Mouse (Mus musculus): ENCODE results near the gene Tnfrsf9.
"Not testable (repeated sequence)": the region's sequence is repeated elsewhere in the genome, so short reads cannot be mapped to it uniquely, and the experiment has no call there.

Gene Tnfrsf9

DNA sequence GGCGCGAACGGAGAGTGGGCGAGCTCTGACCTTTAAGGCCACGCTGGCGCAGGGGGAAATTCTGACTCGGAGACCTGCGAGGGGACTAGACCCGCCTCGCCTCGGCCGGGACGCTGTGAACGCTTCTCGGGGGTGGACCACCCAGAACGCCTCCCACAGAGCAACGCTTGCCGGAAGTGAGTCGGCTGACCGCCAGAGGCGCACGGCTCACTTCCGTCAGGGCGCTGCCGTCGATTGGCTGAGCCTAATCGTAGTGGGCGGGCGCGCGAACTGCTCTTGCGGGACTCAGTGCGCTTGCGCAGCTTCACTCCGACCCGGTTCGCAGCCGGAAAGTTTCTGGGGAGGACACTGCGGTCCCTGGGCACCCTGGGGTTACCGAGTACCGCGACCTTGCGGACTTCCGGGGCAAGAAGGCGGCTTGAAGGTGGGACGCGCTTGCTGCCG is at the start of gene Tnfrsf9, which contains the start of gene Park7:
Gene Tnfrsf9, plus strand, starts transcription at position 273 of the 444 bp plus-strand sequence.
Gene Park7, minus strand, starts transcription at position 148 of the 444 bp plus-strand sequence.
- peak; percentile 92 to 96 for DNase-seq (ENCODE audit: low spot score in 2 of 2)

DNA sequence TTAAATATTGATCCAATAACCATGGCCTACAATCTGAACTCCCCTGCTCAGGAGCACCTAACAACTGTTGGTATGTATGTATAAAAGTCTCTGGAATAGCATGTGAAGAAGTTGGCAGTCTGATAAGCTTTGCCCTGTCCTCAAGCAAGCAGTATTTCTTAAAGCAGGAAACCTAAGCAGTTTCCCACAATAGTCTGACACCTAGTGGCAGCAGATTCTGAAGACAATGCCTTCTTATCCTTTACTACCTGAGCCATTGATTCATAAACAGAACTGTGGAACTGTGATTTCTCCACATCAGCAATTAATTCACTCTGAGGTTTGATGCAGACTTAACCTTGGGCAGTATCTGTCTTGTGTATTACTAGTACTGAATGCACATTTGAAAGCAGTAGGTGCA is 49.0 kb upstream of the Tnfrsf9 start:
- no peak for DNase-seq (ENCODE audit: low spot score in 2 of 2)

DNA sequence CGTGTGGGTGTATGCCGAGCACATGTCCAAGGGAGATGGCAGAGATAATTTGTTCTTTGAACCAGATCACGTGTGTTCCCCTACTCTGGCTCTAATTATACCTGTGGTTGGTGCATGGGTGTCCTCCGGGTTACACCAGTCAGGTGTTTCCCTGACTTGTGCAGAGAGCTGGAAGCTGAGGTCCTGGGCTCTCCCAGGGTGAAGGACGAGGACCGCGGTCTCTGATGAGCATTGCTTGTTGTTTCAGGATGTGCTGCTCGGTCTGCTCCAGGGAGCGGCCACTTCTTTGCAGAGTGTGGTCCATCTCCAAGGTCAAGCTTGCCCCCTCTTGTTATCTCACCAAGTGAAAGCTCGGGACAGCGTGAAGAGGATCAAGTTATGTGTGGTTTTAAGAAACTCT is 48.3 kb upstream of the Tnfrsf9 start:
- no peak for DNase-seq (ENCODE audit: low spot score in 2 of 2)

DNA sequence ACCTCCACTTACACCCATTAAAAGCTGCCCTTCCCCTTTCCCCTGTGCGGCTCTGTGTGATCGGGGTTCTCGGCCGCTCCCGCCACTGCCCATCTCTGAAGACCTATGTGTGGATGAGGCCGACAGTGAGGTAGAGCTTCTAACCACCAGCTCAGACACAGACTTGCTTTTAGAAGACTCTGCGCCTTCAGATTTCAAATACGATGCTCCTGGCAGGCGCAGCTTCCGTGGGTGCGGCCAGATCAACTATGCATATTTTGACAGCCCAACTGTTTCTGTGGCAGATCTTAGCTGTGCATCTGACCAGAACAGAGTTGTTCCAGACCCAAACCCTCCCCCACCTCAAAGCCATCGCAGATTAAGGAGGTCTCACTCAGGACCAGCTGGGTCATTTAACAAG is 47.9 kb upstream of the Tnfrsf9 start:
- no peak for DNase-seq (ENCODE audit: low spot score in 2 of 2)

DNA sequence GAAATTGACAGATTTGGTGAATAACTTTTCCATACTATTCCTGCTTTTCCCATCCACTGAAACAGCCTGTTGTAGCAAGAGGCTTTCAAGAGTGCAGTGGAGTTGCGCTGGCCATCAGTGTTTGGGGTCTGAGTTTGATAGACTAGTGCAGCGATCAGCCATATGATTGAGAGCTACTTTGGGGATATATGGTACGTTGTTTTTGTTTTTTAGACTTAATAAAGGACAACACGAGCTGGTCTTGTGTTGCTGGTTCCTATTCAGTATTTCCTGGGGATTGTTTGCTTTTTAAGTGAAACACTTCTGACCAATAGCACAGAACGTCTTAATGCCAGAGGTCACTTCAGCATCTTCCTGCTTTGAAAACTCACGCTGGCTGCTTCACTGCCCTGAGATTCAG is 46.2 kb upstream of the Tnfrsf9 start:
- no peak for DNase-seq (ENCODE audit: low spot score in 2 of 2)

DNA sequence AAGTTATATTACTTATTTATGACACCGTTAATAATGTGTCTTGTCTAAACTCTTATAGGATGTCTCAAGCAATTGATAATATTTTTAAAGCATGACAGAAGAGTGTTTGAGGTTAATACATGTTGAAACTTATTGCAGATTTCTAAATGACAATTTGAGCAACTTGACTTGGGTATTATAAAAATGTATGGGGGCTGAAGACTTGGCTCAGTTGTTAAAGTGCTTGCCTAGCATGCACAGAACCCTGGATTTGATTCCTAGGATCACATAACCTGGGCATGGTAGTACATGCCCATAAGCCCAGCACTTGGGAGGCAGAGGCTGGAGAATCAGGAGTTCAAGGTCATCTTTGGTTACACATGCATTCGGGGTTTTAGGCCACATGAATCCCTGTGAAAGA is 45.5 kb upstream of the Tnfrsf9 start:
- no peak for DNase-seq (ENCODE audit: low spot score in 2 of 2)

DNA sequence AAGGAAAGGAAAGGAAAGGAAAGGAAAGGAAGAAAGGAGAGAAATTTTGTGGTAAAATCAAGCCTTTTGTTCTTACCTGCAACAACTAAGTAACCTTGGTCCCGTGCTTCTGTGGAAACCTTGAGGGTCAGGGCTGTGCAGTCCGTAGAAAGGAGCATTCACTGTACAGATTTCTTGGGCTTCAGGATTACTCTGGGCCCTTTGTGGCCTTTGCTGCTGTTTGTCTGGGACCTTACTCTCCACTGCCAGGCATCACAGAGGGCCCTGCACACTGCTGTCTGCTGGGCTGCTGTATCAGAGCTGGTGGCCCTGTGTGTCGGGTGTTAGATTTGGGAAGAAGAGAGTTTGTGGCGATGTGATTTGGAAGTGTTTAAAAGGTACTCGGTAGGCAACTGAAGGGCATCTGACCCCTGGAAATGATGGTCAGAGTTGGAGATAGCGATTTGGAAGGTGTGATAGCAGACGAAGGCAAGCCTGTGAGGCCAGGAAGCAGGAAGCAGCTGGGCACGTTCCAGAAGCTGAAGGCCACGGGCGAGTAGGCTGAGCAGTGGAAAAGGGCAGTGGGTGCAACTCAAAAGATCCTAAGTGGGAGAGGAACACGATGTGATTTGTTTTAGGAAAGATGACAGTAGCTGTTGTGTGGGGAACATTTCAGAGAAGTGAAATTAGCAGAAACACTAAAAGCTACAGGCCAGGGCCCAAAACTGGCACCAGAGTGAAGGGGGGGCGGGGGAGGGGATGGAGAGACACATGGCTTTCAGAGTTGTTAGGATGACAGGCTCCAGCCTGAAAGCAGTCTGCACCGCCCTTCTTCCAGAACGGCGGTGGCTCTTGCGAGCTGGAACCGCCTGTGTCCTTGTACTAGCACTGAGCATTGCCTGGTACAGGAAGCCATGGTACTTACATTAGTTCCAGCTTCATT is 44.8 kb upstream of the Tnfrsf9 start:
- no peak for DNase-seq (ENCODE audit: low spot score in 2 of 2)

DNA sequence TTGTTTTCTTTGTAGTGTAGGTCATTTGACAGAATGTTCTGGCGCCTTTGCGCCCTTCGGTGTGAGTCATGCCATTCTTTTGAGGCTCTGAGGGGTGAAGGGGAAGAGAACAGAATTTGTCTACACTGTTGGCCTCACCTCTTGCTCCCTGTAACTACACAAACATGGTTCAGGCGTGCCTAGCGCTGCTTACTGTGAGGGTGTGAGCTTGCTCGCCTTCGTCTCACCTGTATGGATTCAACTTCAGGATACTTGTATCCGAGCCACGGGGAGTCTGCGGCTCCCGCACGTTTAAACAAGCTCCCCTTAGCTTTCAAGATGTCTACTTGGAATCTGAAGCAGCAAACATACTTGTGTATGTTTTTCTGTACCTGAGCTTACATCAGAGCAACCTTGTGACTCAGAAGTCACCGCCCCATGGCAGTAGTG is 43.4 kb upstream of the Tnfrsf9 start:
- DNase-seq (ENCODE audit: low spot score in 2 of 2), result no peak

DNA sequence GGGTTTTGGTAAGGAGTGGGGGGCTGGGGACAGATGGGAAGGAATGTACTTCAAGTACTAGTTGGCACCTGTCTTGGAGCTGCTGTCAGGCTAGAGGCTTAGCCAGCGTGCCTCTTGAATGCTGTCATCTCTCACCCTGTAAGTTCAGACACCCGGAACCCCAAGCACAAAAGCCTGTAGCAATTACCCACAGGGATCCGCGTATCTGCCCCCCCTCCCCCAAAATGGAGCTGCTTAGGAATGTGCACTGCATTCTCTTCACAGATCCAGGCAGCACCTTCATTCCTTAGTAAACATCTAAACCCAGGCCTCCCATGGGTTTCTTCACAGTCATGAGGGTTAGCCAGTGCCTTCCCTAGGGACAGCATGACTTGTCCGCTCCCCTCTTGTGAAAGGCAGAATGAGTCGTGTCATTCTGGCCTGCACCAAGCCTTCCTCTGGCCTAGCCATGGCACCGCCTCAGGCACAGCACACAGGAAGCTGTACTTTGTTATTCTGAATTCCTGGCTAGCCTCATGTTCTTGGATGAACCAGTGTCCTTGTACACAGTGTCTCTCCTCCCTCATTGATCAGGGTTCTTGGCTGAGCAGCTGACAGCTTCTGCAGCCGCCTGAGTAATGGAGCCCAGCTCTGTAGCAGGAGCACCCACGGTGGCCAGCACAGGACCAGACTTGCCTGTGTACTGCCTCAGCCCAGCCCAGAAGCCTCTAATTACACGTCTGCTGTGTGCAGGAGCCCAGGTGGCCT is 42.8 kb upstream of the Tnfrsf9 start:
- DNase-seq (ENCODE audit: low spot score in 2 of 2), result no peak

DNA sequence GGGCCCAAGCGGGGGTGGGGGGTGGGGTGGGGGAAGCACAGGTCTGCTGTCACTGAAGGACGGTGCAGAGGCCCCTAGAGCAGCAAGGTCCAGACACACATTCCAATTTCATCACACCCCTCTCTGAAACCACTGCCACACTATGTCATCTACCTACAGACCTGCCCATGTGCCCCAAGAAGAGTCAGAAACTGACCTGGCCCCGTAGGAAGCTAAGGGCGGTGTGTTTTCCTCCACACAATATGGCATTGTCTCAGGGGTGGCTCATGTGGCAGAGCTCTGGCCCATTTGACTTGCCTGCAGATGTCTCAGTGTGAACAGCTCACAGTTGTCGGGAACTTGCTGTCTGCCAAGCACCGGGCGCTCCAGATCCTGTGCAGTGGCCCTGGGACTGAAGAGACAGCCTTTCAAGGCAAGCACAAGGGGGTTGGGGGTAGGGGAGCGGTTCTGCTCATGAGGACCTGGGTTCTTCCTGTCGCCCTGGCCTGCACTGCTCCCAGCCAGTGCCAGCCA is 42.2 kb upstream of the Tnfrsf9 start:
- no peak for DNase-seq (ENCODE audit: low spot score in 2 of 2)

DNA sequence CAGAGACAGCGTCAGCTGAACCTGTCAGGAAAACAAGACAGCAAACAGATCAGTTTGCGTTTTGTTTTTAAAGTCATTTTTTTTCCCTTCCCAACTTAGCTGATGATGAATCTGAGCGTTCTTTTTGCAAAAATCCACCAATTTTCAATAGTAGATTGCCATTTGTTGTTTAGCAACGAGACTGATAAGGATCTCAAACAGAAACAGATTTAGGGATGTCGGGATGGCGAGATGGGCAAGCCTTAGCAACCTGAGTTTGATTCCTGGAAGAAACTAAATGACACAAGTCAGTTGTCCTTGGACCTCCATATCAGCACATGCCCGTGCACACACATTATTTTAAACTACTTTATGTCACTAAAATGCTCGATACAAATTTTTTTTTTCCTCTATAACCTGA is 41.7 kb upstream of the Tnfrsf9 start:
- DNase-seq (ENCODE audit: low spot score in 2 of 2), result no peak

DNA sequence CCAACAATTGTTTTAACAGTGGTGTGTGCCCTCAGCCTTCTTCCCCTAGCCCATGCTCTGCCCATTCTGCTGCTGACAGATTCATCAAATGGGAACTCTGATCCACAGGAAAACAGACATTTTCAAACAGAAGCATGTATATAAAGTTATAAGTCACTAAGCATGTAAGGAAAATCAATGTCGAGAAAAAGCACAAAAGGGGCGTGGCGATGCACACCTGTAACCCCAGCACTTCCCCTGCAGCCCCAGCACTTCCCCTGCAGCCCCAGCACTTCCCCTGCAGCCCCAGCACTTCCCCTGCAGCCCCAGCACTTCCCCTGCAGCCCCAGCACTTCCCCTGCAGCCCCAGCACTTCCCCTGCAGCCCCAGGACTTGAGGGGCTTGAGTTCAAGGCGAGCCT is 39.9 kb upstream of the Tnfrsf9 start:
- not testable (repeated sequence) for DNase-seq (ENCODE audit: low spot score in 2 of 2)

DNA sequence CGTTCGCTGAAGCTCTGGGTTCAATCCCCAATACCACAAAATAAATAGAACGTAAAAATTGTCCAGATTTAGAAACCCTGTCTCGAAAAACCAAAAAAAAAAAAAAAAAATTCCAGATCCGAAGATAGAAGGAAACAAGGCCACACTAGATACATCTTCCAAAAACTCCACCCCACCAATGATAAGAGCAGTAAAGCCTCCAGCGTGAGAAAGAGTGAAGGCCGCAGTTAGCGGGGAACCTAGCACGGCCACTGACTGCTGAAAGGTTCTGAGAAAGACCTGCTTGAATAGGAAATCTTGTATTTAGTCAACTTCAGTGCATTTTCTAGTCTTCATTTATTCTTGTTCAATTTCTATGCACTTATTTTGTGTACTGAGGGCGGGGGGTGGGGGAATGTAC is 39.0 kb upstream of the Tnfrsf9 start:
- no peak for DNase-seq (ENCODE audit: low spot score in 2 of 2)

DNA sequence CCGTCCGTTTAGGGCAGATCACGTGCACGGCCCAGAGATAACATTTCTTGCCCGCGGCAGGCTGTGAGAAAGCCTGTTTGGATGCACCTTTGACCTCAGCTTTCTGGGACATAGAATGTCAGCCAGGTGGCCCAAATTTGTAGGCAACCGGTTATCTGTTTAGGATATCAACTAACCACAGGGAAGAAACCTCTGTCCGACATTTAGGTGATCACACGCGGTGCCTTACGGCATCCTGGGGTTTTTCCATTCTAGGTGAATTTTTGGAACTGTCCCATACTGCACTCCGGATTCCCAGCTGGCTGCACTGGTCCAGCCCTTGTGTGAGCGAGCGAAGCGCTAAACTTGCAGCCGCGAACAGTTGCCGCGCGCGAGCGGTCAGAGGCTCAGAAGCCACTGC is 34.7 kb upstream of the Tnfrsf9 start:
- no peak for DNase-seq (ENCODE audit: low spot score in 2 of 2)

DNA sequence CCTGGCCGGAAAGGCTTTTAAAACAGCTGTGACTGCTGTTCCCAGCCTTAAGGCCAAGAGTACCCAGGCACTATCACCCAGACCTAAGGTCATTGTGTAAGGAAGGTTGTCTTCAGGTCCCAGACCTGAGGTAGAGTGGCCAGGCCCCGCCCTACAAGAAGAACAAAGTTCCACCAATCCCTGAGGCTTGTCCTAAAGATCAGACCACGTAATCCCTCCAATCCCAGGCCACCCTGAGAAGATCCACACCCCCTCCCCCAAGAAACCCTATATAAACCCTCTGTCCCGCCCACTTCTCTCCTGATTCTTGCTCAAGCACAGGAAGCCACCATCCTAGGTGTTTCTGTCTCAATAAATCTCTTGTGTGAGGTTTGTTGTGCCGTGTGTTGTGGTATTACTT is 34.0 kb upstream of the Tnfrsf9 start:
- no peak for DNase-seq (ENCODE audit: low spot score in 2 of 2)

DNA sequence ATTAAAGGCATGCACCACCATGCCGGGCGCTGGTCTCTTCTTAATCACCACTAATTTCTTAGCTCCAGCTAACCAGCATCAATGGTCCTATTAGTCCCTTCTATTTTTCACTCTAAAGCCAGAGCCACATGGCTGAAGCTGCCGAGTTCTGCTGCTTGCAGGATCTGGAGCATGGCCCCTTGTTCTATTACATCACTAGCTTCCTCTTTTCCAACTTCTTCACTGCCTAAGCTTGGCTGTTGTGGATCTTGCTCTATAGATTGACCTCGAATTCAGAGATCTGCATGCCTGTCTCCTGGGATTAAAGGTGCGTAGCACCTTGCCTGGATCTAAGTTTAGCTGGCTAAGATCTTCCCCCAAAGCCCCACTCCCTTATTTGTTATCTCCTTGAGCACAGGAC is 31.7 kb upstream of the Tnfrsf9 start:
- no peak for DNase-seq (ENCODE audit: low spot score in 2 of 2)

DNA sequence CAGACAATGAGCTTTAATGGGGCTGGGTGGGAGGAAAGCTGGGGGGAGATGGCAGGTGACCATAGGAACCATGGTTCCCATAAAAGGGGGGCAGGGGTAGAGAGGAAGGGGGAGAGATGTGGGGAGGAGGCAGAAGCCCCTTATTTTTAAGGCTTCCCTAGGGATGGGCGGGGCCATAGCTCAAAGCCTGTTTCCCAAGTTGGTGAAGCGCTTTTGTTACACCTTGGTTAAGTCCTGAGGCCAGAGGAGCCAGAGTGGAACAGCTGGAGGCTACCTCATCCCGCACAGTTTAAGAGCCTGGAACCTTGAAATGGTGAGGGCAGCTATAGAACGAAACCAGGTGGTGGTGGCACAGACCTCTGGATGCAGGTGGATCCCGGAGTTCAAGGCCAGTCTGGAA is 26.5 kb upstream of the Tnfrsf9 start:
- DNase-seq (ENCODE audit: low spot score in 2 of 2), result no peak

DNA sequence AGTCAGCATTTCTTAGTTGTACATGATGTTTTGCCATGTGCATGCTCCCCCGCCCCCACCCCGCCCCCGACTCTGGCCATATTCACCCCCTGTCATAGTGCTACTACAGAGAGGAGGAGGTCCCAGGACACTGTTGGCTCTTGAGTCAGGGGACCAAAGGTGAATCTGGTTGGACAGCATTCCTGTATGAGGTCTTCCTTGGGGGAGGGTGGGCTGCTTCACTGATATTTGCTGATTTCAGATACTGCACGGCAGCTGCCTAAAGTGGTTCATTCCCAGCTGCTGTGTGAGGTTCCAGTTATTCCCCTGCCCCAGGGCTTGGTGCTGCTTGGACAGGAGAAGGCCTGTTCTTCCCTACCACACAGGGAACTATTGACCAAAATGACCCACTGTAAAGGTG is 25.9 kb upstream of the Tnfrsf9 start:
- DNase-seq (ENCODE audit: low spot score in 2 of 2), result no peak

DNA sequence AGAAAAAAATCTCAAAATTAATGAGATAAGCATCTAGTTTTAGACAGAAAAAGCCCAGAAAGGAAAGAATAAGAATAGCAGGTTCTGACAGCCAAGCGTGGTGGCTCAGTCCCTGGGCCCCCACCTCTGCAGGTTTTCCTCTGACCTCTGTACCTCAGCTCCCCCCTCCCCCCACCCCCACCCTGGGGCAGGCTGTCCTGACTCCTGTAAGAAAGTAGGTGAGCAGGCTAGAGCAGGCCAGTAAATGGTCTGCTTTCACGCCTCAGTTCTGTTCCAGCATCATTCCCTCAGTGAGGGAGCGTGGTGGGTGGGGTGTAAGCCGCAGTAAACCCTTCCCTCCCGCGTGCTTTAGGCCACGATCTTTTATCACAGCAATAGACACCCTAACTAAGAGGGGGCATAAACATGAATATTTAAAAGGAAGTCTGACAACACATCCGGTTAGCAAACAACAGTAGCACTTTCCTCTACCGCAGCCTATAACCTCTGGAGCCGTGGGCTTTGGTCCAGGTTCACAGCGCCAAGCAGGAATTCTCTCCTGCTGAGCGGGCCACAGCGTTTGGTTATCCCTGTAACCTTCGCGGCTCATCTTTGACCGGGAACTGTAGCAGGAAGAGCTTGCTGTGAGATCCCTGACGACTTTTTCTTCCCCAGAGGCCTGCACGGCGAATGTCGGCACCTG is 24.9 kb upstream of the Tnfrsf9 start:
- DNase-seq (ENCODE audit: low spot score in 2 of 2), result no peak

DNA sequence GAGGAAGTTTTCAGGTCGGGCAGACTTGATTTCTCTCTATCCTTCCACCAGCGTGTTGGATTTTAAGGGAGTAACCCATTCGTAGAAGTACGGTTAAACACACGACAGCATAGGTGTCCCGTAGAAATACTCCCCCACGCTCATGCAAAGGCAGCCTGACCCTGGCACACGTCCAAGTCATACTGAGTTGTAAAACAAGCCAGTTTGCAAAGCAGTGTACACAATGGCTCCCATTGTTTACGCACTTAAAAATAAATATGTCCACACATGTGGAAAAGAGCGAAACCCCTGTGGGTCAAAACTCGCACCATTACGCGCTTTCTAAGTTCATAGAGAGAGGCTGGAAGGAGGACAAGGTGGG is 24.4 kb upstream of the Tnfrsf9 start:
- no peak for DNase-seq (ENCODE audit: low spot score in 2 of 2)

DNA sequence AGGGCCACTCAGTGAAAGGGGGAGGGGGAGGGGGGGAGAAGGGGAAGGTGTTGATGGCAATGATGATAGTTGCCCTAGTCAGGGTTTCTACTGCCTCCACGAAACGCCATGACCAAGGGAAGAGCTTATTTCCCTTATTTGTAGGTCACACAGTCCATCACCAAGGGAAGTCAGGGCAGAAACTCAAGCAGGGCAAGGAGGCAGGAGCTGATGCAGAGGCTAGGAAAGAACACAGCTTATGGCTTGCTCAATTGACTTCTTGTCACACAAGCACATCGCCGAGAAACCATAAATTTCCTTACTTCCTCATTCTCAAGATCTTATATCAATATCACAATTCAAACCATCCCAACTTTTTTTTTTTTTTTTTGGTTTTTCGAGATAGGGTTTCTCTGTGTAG is 23.1 kb upstream of the Tnfrsf9 start:
- no peak for DNase-seq (ENCODE audit: low spot score in 2 of 2)

Data from cerebellum, postnatal 4 days (tissue).